Mouse (Mus musculus) right cerebral cortex, adult 18-20 months (tissue): Measurements from ENCODE around the gene Olfr1093.

Experiments
- DNase-seq: peaks from one replicate; pipeline ENCODE4 v3.0.0; 2022; ENCODE audit warnings: mixed read lengths

The Olfr1093 gene

DNA sequence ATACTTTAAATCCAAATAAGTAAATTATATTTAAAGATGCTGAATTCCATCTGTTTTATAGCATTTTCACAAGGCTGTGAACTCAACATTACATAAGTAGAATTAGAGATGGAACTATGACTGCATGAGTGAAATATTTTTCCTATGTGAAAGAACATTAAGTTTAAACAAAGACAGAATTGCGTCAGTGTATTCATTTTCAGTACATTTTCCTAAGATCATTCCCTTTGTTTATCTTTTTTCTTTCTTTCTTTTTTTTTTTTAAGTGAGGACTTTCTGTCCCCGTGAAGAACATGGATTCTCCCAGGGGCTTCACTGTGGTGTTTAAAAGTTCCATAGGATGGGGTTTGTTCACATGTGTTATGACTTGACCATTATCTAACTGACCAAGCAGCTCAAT is at the start of gene Olfr1093:
Olfr1093 (plus strand) TSS at position 301 of the 400 bp plus-strand sequence.
- DNase-seq, result no peak

DNA sequence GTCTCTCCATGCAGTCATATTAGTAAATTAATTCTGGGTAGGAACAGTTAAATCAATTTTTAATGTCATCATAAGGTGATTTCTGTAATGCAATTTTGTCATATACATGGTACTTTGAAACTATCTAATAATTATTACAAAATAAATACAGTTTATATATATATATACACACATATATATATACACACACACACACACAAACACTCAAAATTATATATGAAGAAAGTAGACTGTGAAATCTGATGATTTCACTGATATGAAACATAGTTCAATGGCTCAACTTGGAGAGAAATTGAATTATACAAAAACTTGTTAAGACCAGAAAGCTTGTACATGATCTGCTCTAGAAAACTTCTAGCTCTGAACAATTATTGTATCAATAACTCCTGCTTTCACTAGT is 48.7 kb upstream of the Olfr1093 start, which contains the start of gene Olfr1089:
Olfr1089 (minus strand) TSS at position 101 of the 400 bp plus-strand sequence.
- DNase-seq, result no peak

DNA sequence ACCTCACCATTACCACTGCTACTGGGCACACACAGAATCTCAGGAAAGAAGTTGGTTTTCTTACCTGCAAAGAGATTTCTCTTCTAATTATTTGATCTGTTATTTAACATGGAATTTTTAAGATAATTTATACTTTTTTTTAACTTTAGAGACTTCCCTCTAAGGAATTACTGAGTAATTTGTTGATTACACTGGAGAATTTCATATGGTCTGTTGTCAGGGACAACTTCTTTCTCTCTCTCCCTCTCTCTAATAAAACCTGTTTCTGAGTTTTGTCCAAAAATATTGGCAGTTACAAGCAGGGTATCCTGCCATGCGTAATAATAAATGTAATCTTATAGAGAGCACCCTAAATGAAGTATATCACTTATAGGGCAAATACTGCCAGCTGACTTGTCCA is 23.4 kb upstream of the Olfr1093 start, which contains the start of gene Olfr1090:
Olfr1090 (minus strand) TSS at position 101 of the 400 bp plus-strand sequence.
- DNase-seq, result no peak

DNA sequence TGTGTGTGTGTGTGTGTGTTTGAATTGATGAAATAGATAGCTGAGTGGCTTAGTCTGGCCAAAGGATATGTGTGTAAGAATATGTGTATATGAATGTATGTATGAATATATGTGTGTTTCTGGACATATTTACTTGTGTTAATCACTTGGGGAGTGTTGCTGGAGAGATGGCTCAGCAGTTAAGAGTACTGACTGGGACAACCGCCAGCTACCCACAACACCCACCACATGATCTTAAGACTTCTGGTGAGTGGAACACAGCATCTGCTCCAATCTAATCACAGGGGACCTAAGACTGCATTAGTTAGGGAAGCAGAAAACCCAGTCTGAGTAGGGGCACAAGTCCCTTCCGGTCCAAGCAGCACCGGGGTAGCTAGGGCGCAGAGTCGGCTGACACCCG is 21.2 kb upstream of the Olfr1093 start:
- peak; percentile 16 for DNase-seq

DNA sequence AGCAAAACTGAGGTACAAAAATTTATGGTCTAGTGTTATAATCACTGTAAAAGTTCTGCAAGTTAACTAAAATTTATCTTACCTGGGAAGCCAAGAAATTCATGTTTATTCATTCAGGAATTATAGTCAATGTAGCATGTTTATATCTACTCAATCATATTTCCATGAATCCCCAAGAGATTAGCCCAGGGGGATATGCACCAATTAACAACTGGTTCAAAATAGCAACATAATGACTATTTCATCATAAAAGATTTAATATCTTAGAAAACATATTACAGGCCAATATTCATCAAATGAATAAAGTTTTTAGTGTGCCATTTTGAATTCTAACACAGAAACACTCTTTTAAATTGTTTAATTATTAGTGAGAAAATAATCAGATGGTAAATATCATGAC is 27.6 kb downstream of the Olfr1093 start, which contains the start of gene Olfr141:
Olfr141 (minus strand) TSS at position 101 of the 400 bp plus-strand sequence.
- no peak for DNase-seq

DNA sequence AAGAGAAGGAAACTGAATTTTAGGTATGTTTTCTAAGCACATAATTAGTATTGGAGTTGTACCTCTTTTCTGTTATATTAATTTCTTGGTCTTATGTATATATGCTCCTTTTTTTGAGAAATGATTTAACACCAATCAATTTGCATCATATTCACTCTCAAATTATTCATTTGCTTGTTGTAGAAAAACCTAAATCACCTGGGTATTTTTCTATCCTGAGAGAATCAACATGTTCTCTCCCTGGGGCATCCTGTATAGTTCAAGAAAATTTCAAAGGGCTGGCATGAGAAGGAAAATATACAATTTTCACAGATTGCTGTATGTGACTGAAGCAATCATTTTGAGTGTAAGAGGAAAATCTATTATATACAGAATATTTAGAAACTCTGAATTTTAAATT is 42.1 kb downstream of the Olfr1093 start, which contains the start of gene Olfr1094:
Olfr1094 (plus strand) TSS at position 301 of the 400 bp plus-strand sequence.
- no peak for DNase-seq
